Mouse (Mus musculus): Measurements from ENCODE around the gene Car1. TPM values are rescaled to one million over a fixed set of nuclear protein-coding genes. Genes with fewer than 3 reads are reported as not detected.
"Not testable (repeated sequence)": the region's sequence is repeated elsewhere in the genome, so short reads cannot be mapped to it uniquely, and the experiment has no call there.

Gene Car1
- polyA plus RNA-seq, 1 experiment from 2014 or later: not detected

DNA sequence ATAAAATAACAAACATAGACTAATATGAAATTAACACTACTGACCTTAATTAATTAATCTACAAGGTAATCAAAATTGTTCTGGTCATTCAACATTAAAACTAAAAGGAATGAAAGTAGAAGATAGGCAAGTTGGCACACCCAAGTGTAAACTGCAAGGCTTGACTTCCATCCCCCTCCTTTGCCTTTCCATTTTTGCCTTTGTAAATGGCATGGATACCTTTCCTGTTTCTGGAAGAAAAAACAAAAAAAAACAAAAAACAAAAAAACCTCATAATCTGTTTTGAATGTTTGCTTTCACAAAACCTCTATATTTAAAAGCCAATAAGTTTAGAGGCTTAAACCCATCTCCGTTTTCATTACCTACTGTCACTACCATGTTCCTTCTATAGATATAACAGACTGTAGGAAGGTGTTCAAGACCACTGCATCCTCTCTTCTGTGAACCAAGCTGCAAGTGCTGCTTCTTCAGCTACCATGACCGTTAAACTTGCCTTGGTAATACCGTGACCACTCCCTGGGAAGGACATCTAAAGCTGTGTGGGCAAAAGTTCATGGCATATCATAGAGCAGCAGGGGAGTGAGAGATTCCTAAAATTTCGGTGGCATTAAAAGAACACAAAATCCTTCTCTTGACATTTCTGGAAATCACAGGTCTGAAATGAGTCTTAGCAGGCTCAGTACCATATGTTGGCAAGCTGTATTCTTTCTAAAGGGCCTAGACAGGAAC, 12.7 kb downstream of the Car1 start:
- 84% methylated on average over 4 of the region's 4 CpGs for WGBS
- Histone ChIP-seq H3K27ac (ENCODE audit: low read length) (no peak overlapping the region), H3K4me2 (replicated peaks; ENCODE audit: low read depth, low read length) (no peak overlapping the region), H3K27me3 (ENCODE audit: control insufficient read depth, insufficient read depth, low read length) (no peaks in the 10 kb centered on the region), H3K4me1 (ENCODE audit: control insufficient read depth, insufficient read depth, low read length) (no peaks in the 10 kb centered on the region), H3K36me3 (ENCODE audit: control insufficient read depth, insufficient read depth, low read length) (no peaks in the 10 kb centered on the region), H3K9ac (replicated peaks; ENCODE audit: low read depth, low read length) (no peak overlapping the region), H3K9me3 (ENCODE audit: control insufficient read depth, low read depth, low read length) (no peaks in the 10 kb centered on the region), H3K4me3 (ENCODE audit: low read depth, low read length) (no peak overlapping the region)
- no peak for ATAC-seq (ENCODE audit: insufficient number of reproducible peaks, insufficient read depth, low FRiP score, low read depth)

DNA sequence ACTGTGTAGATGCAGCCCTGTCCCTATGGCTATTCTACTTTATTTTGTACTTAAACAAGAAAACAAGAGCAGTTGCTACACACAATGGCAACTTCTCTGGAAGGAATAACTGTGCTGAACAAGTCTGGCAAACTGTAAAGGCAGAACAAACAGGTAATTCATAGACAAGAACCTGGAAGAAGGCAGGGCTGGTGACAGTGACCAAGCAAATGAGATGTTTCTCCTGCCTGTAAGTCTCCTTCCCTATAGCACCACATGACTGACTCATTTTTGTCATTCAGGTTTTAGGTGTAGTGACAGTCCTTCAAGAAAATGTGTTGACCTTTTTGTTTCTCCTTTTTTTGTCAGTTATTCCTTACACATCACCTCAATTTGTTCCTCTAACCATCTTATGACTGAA, 16.1 kb downstream of the Car1 start:
- H3K36me3 ChIP-seq (ENCODE audit: control insufficient read depth, insufficient read depth, low read length): no peaks in the 10 kb centered on the region
- no peak for ATAC-seq (ENCODE audit: insufficient number of reproducible peaks, insufficient read depth, low FRiP score, low read depth)

DNA sequence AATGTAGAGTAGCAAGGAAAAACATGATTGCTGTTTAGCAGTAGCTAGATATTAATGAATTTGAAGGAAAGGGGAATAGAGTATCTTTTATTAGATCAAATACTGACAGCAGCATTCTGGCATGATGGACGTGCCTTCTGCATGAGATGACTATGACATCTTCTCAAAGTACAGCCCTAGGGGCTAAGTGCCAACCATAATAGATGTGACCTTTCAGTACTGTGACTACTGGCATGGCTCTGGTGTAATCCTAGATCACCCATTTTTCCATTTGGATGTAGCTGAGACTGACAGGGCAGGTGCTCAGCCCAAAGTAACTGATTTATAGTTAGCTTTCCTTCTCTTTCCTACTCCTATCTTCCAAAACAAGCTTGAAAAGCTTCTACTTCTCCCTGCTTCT, 20.6 kb downstream of the Car1 start:
- Histone ChIP-seq H3K4me3 (ENCODE audit: low read depth, low read length) (no peak overlapping the region), H3K9ac (replicated peaks; ENCODE audit: low read depth, low read length) (no peak overlapping the region), H3K9me3 (ENCODE audit: control insufficient read depth, low read depth, low read length) (no peaks in the 10 kb centered on the region), H3K27me3 (ENCODE audit: control insufficient read depth, insufficient read depth, low read length) (no peaks in the 10 kb centered on the region), H3K36me3 (ENCODE audit: control insufficient read depth, insufficient read depth, low read length) (no peaks in the 10 kb centered on the region), H3K27ac (ENCODE audit: low read length) (no peak overlapping the region), H3K4me1 (ENCODE audit: control insufficient read depth, insufficient read depth, low read length) (no peaks in the 10 kb centered on the region), H3K4me2 (replicated peaks; ENCODE audit: low read depth, low read length) (no peak overlapping the region)
- WGBS: 84% methylated on average over 1 of the region's 1 CpGs
- no peak for ATAC-seq (ENCODE audit: insufficient number of reproducible peaks, insufficient read depth, low FRiP score, low read depth)

More for the DNA sequence above, 16.1 kb downstream of the Car1 start:
- Histone ChIP-seq H3K9ac (replicated peaks; ENCODE audit: low read depth, low read length) (no peak overlapping the region), H3K27ac (ENCODE audit: low read length) (no peak overlapping the region), H3K4me3 (ENCODE audit: low read depth, low read length) (no peak overlapping the region), H3K4me1 (ENCODE audit: control insufficient read depth, insufficient read depth, low read length) (no peaks in the 10 kb centered on the region), H3K9me3 (ENCODE audit: control insufficient read depth, low read depth, low read length) (no peaks in the 10 kb centered on the region), H3K27me3 (ENCODE audit: control insufficient read depth, insufficient read depth, low read length) (no peaks in the 10 kb centered on the region), H3K4me2 (replicated peaks; ENCODE audit: low read depth, low read length) (no peak overlapping the region)

DNA sequence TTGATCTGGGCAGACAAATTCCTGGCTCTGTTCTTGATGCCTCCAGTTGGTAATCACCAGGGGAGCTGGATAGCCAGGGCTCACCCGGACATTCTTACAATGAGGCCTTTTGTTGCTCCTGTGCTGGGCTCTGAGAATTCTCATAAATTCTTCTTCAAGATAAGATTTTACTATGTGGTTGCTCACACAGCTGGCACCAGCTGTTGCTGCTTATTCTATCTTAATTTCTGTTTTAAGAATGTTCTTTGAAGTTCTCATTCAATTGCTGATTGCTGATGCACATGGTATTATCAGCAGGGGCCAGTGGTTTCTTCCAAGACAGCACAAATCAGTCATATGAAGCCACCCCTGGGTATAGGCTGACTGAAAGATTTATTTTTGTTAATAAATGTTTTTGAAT, 21.0 kb downstream of the Car1 start:
- ATAC-seq (ENCODE audit: insufficient number of reproducible peaks, insufficient read depth, low FRiP score, low read depth): no peak
- Histone ChIP-seq H3K27ac (ENCODE audit: low read length) (no peak overlapping the region), H3K4me3 (ENCODE audit: low read depth, low read length) (no peak overlapping the region), H3K36me3 (ENCODE audit: control insufficient read depth, insufficient read depth, low read length) (no peaks in the 10 kb centered on the region), H3K9ac (replicated peaks; ENCODE audit: low read depth, low read length) (no peak overlapping the region), H3K9me3 (ENCODE audit: control insufficient read depth, low read depth, low read length) (no peaks in the 10 kb centered on the region), H3K4me1 (ENCODE audit: control insufficient read depth, insufficient read depth, low read length) (no peaks in the 10 kb centered on the region), H3K4me2 (replicated peaks; ENCODE audit: low read depth, low read length) (no peak overlapping the region), H3K27me3 (ENCODE audit: control insufficient read depth, insufficient read depth, low read length) (no peaks in the 10 kb centered on the region)
- 38% methylated on average over 1 of the region's 1 CpGs for WGBS

DNA sequence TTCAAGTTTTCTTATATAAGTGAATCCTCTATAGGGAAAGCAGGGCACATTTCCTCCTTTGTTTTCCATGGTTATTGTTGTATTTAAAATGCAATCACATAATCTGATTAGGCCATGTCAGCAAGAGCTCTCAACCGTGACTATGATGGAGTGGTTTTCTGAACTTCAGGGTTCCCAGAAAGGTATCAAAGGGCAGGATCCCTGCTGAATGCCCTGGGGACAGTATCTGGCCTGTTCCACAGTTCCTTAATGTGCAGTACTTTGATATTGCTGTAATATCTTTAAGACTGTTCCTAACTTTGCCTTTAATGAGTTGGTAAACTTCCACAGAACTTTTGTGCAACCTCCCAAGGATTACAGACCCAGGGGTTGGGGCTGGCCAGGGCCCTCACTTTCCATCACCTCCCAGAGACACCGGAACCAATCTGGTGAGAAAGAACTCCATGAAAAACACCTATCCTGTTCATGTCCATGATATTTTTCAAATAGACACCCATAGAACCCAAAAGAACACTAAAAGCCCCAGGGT, 21.6 kb downstream of the Car1 start:
- H3K27ac ChIP-seq (ENCODE audit: low read length): no peak overlapping the region
- H3K27me3 ChIP-seq (ENCODE audit: control insufficient read depth, insufficient read depth, low read length): no peaks in the 10 kb centered on the region
- no peak for ATAC-seq (ENCODE audit: insufficient number of reproducible peaks, insufficient read depth, low FRiP score, low read depth)

DNA sequence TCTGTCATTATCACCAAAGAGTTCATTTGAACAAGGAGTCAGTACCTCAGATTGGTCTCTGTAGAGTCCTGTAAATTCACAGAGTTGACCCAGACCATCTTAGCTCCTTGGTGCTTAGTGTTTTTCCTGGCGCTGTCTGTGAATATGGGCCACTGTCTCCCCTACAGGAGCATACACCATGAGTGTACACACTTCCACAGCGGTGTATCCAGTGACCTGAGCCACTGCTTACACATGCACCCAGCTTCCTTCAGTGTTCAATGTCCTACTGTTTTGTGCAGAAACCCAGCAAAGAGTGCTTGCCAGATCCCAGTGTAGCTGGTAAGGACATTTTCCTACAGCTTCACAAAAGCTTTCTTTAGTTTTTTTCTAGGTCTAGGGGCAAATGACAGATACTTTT, 22.8 kb downstream of the Car1 start:
- 73% methylated on average over 2 of the region's 2 CpGs for WGBS
- no peak for ATAC-seq (ENCODE audit: insufficient number of reproducible peaks, insufficient read depth, low FRiP score, low read depth)

More for the DNA sequence above, 21.6 kb downstream of the Car1 start:
- no peak overlapping the region for H3K9ac ChIP-seq (replicated peaks; ENCODE audit: low read depth, low read length)
- no peak overlapping the region for H3K4me3 ChIP-seq (ENCODE audit: low read depth, low read length)
- no peaks in the 10 kb centered on the region for H3K9me3 ChIP-seq (ENCODE audit: control insufficient read depth, low read depth, low read length)
- WGBS: 76% methylated on average over 2 of the region's 2 CpGs
- no peaks in the 10 kb centered on the region for H3K4me1 ChIP-seq (ENCODE audit: control insufficient read depth, insufficient read depth, low read length)
- H3K4me2 ChIP-seq (replicated peaks; ENCODE audit: low read depth, low read length): no peak overlapping the region
- no peaks in the 10 kb centered on the region for H3K36me3 ChIP-seq (ENCODE audit: control insufficient read depth, insufficient read depth, low read length)

DNA sequence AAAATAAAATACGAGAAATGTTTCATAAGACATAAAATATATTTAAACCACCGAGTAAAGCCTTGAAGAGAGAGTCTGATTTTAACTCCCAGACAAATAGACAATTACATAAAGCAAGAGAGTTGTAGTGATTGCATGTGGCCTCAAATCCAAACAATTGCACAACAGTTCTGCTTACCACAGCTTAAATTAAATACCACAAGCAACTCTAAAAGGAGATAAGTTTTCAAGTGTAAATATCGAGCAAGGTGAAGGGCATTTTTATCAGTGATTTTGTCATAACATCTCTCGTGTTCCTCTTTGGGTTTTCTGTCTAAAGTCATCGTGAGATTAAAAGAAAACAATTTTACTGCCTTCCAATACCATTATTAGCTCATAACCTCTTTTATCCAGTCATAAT, 25.0 kb downstream of the Car1 start:
- not testable (repeated sequence) for H3K27me3 ChIP-seq (ENCODE audit: control insufficient read depth, insufficient read depth, low read length); H3K4me1 ChIP-seq (ENCODE audit: control insufficient read depth, insufficient read depth, low read length); H3K4me2 ChIP-seq (replicated peaks; ENCODE audit: low read depth, low read length); ATAC-seq (ENCODE audit: insufficient number of reproducible peaks, insufficient read depth, low FRiP score, low read depth); H3K27ac ChIP-seq (ENCODE audit: low read length); H3K36me3 ChIP-seq (ENCODE audit: control insufficient read depth, insufficient read depth, low read length); H3K4me3 ChIP-seq (ENCODE audit: low read depth, low read length); H3K9me3 ChIP-seq (ENCODE audit: control insufficient read depth, low read depth, low read length); H3K9ac ChIP-seq (replicated peaks; ENCODE audit: low read depth, low read length)
- WGBS: 68% methylated on average over 5 of the region's 5 CpGs

More for the DNA sequence above, 22.8 kb downstream of the Car1 start:
- no peaks in the 10 kb centered on the region for H3K4me1 ChIP-seq (ENCODE audit: control insufficient read depth, insufficient read depth, low read length)
- H3K27me3 ChIP-seq (ENCODE audit: control insufficient read depth, insufficient read depth, low read length): no peaks in the 10 kb centered on the region
- no peaks in the 10 kb centered on the region for H3K36me3 ChIP-seq (ENCODE audit: control insufficient read depth, insufficient read depth, low read length)
- H3K9me3 ChIP-seq (ENCODE audit: control insufficient read depth, low read depth, low read length): no peaks in the 10 kb centered on the region
- H3K4me2 ChIP-seq (replicated peaks; ENCODE audit: low read depth, low read length): no peak overlapping the region
- no peak overlapping the region for H3K9ac ChIP-seq (replicated peaks; ENCODE audit: low read depth, low read length)
- H3K27ac ChIP-seq (ENCODE audit: low read length): no peak overlapping the region
- no peak overlapping the region for H3K4me3 ChIP-seq (ENCODE audit: low read depth, low read length)

DNA sequence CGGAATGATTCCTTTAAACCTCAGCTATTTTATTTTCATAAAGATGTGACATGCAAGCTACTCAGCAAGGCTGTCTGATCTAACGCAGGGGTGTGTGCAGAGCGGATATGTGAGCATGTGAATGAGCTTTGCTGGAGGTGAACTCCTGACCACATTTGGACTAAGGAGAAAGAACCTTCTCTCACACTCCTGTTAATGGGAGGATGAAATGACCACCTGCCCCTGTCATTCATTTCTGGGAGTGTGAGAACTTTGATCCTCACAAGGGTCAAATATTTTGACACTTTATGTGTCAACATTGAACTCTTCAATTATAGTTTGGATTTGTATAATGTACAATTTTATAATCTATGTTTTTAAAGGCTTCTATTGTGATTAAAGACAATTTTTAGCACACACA, 25.8 kb downstream of the Car1 start:
- H3K9ac ChIP-seq (replicated peaks; ENCODE audit: low read depth, low read length); H3K4me3 ChIP-seq (ENCODE audit: low read depth, low read length); H3K4me1 ChIP-seq (ENCODE audit: control insufficient read depth, insufficient read depth, low read length); H3K27ac ChIP-seq (ENCODE audit: low read length); H3K9me3 ChIP-seq (ENCODE audit: control insufficient read depth, low read depth, low read length); ATAC-seq (ENCODE audit: insufficient number of reproducible peaks, insufficient read depth, low FRiP score, low read depth); H3K4me2 ChIP-seq (replicated peaks; ENCODE audit: low read depth, low read length); H3K36me3 ChIP-seq (ENCODE audit: control insufficient read depth, insufficient read depth, low read length); H3K27me3 ChIP-seq (ENCODE audit: control insufficient read depth, insufficient read depth, low read length): not testable (repeated sequence)
- WGBS: 81% methylated on average over 3 of the region's 3 CpGs

DNA sequence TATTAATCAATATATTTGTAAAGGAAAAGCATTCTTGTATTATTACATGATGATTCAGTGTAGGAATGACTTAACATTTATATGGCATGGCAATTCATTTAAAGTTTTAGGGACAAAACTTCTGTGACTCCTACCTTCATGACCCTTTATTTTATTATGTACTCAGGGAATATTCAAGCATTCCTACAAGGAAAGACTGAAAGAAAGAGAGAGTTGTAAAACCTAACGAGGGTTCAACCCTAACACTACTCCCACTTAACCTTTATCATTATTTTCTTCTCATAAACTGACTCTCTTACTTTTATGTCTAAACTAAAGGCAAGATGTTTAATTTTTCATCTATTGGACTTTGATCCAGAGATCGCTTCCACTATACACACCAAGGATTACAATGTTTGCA, 28.0 kb downstream of the Car1 start:
- no peak overlapping the region for H3K4me2 ChIP-seq (replicated peaks; ENCODE audit: low read depth, low read length)
- no peaks in the 10 kb centered on the region for H3K27me3 ChIP-seq (ENCODE audit: control insufficient read depth, insufficient read depth, low read length)
- H3K36me3 ChIP-seq (ENCODE audit: control insufficient read depth, insufficient read depth, low read length): no peaks in the 10 kb centered on the region
- no peak overlapping the region for H3K9ac ChIP-seq (replicated peaks; ENCODE audit: low read depth, low read length)
- 61% methylated on average over 2 of the region's 2 CpGs for WGBS
- no peak overlapping the region for H3K4me3 ChIP-seq (ENCODE audit: low read depth, low read length)
- no peaks in the 10 kb centered on the region for H3K4me1 ChIP-seq (ENCODE audit: control insufficient read depth, insufficient read depth, low read length)
- H3K27ac ChIP-seq (ENCODE audit: low read length): no peak overlapping the region
- H3K9me3 ChIP-seq (ENCODE audit: control insufficient read depth, low read depth, low read length): no peaks in the 10 kb centered on the region
- ATAC-seq (ENCODE audit: insufficient number of reproducible peaks, insufficient read depth, low FRiP score, low read depth): no peak
